Mouse (Mus musculus): ENCODE results near the gene Zfp65. TPM values are rescaled to one million over a fixed set of nuclear protein-coding genes. Genes with fewer than 3 reads are reported as not detected.
"Not testable (repeated sequence)": the region's sequence is repeated elsewhere in the genome, so short reads cannot be mapped to it uniquely, and the experiment has no call there.

Zfp65 gene
- polyA plus RNA-seq, 1 experiment from 2014 or later, result 4.3 TPM

GRCm38 (mm10) chr13:67729441-67729840 lies 468 bp upstream of the Zfp65 start:
- not testable (repeated sequence) for H3K4me1 ChIP-seq (replicated peaks; ENCODE audit: control insufficient read depth, insufficient read depth, low read length); H3K36me3 ChIP-seq (replicated peaks; ENCODE audit: control insufficient read depth, insufficient read depth); H3K9me3 ChIP-seq (ENCODE audit: control insufficient read depth, low read length); H3K27me3 ChIP-seq (ENCODE audit: control insufficient read depth, insufficient read depth, low read length); DNase-seq (ENCODE audit: low spot score); H3K27ac ChIP-seq
- ATAC-seq (ENCODE audit: low FRiP score), result peak; percentile 50
- H3K9ac ChIP-seq, result peak overlapping the region; percentile 64
- WGBS, result 54% methylated on average over 4 of the region's 4 CpGs
- H3K4me2 ChIP-seq (replicated peaks), result peak overlapping the region; percentile 70
- H3K4me3 ChIP-seq (replicated peaks; ENCODE audit: low read length), result peak overlapping the region; percentile 56

DNA sequence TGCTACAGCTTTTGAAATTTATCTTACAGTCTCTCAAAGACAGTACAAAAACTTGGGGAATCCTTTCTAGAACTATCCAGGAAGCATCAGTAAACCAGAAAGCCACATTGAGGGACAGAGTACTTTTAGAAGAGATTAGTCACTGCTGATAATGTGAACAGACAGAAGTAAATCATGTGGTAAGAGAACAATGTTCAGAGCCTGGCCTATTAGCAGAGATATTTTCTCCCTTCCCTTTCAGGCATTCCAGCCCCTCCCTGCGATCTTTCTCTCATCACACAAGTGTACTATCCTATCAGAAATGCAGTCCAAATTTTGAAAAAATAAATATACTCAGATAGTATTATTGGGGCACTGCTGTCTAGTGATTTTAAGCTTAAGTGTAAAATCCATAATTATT lies 867 bp downstream of the Zfp65 start:
- 88% methylated on average over 1 of the region's 1 CpGs for WGBS
- Histone ChIP-seq H3K4me1 (replicated peaks; ENCODE audit: control insufficient read depth, insufficient read depth, low read length) (peaks cover 8% of the 10 kb centered on the region; the same call in 1 of the 2 replicates), H3K9ac (peak overlapping the region; percentile 64)

GRCm38 (mm10) chr13:67725331-67725730 lies 3.6 kb downstream of the Zfp65 start:
- H3K9me3 ChIP-seq (ENCODE audit: control insufficient read depth, low read length); H3K27ac ChIP-seq; H3K27me3 ChIP-seq (ENCODE audit: control insufficient read depth, insufficient read depth, low read length); ATAC-seq (ENCODE audit: low FRiP score); H3K36me3 ChIP-seq (replicated peaks; ENCODE audit: control insufficient read depth, insufficient read depth); H3K4me3 ChIP-seq (replicated peaks; ENCODE audit: low read length); H3K9ac ChIP-seq; H3K4me2 ChIP-seq (replicated peaks): not testable (repeated sequence)
- 75% methylated on average over 2 of the region's 2 CpGs for WGBS
- peaks cover 11% of the 10 kb centered on the region; the same call in 1 of the 2 replicates for H3K4me1 ChIP-seq (replicated peaks; ENCODE audit: control insufficient read depth, insufficient read depth, low read length)
- DNase-seq (ENCODE audit: low spot score), result peak; percentile 42

More for the DNA sequence above, 867 bp downstream of the Zfp65 start:
- Histone ChIP-seq H3K4me3 (replicated peaks; ENCODE audit: low read length) (peak overlapping the region; percentile 56), H3K36me3 (replicated peaks; ENCODE audit: control insufficient read depth, insufficient read depth) (no peaks in the 10 kb centered on the region), H3K4me2 (replicated peaks) (peak overlapping the region; percentile 70), H3K27ac (no peak overlapping the region), H3K27me3 (ENCODE audit: control insufficient read depth, insufficient read depth, low read length) (no peaks in the 10 kb centered on the region), H3K9me3 (ENCODE audit: control insufficient read depth, low read length) (no peaks in the 10 kb centered on the region)
- DNase-seq (ENCODE audit: low spot score) (no peak), ATAC-seq (ENCODE audit: low FRiP score) (no peak)

DNA sequence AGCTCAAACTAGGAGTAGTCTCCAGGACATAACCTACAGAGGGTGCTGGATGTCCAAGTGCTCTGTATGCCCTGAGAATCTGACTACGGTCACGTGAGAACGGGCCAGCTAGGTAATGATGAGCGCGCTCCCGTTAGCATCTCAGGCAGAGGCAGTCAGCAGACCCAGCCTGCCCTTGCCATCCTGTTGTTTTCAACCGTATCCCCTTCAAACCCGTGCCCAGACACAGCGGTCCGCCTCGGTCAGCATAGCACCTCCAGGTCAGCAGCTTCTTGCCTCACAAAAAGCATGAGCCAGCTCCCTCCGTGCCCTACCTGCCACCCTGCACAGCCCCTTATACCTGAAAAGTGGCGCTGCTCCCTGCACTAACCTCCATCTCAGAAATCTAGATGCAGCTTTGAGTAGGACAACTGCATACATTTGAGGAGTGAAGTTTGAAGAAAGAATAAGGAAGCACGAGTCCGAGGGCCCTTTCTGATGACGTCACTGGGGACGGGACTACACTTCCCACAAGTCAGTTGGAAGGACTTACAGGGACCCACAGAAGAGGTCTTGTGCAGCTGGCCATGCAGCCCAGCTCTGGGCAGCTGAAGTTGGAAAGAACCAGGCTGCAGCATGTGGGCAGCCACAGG lies 5.0 kb downstream of the Zfp65 start:
- under 1% methylated on average over 17 of the region's 17 CpGs for WGBS
- H3K27me3 ChIP-seq (ENCODE audit: control insufficient read depth, insufficient read depth, low read length), result no peaks in the 10 kb centered on the region
- ATAC-seq (ENCODE audit: low FRiP score), result peak; percentile 96

DNA sequence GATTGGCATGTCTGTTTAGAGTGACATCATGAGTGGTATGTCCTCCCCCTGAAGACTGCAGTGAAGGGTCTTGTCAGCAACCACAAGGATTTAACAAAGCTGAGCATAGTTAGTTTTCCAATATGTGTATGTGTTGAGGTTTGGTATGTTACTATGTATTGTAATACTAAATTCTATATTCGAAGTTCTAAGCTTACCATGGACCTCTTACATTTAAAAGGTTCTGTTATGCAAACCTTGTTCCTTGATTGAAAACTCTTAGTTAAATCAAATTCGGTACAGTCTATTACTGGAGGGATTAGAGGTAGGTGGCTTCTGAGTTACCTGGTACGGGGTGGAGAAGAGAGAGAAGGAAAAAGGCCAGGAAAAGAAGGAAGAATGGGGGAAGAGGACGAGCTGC lies 42.0 kb downstream of the Zfp65 start, which contains the start of gene Zfp738:
Gene Zfp738 (minus strand): TSS at position 101 of the 400 bp plus-strand sequence.
- H3K9ac ChIP-seq, result no peak within 1 kb of the TSS
- ATAC-seq (ENCODE audit: low FRiP score), result no peak
- DNase-seq (ENCODE audit: low spot score), result no peak
- WGBS, result 83% methylated on average over 4 of the region's 4 CpGs
- H3K27me3 ChIP-seq (ENCODE audit: control insufficient read depth, insufficient read depth, low read length), result no peaks in the 10 kb centered on the region
- no peak within 1 kb of the TSS for H3K27ac ChIP-seq
- no peaks in the 10 kb centered on the region for H3K9me3 ChIP-seq (ENCODE audit: control insufficient read depth, low read length)
- 0 out of 2 replicates have a peak, but pooled peaks cover 6% of the 10 kb centered on the region for H3K4me1 ChIP-seq (replicated peaks; ENCODE audit: control insufficient read depth, insufficient read depth, low read length)
- H3K4me3 ChIP-seq (replicated peaks; ENCODE audit: low read length), result no peak within 1 kb of the TSS
- H3K4me2 ChIP-seq (replicated peaks), result no peak within 1 kb of the TSS
- H3K36me3 ChIP-seq (replicated peaks; ENCODE audit: control insufficient read depth, insufficient read depth), result no peaks in the 10 kb centered on the region

More for the DNA sequence above, 5.0 kb downstream of the Zfp65 start:
- DNase-seq (ENCODE audit: low spot score), result peak; percentile 93
- H3K4me2 ChIP-seq (replicated peaks), result peak overlapping the region; percentile 68
- no peaks in the 10 kb centered on the region for H3K9me3 ChIP-seq (ENCODE audit: control insufficient read depth, low read length)
- peak overlapping the region; percentile 70 for H3K9ac ChIP-seq
- H3K36me3 ChIP-seq (replicated peaks; ENCODE audit: control insufficient read depth, insufficient read depth), result no peaks in the 10 kb centered on the region
- H3K4me3 ChIP-seq (replicated peaks; ENCODE audit: low read length), result peak overlapping the region; percentile 63
- H3K4me1 ChIP-seq (replicated peaks; ENCODE audit: control insufficient read depth, insufficient read depth, low read length), result peaks cover 11% of the 10 kb centered on the region; the same call in 1 of the 2 replicates
- peak overlapping the region; percentile 50 for H3K27ac ChIP-seq

- peak overlapping the region; percentile 78 for H3K9ac ChIP-seq
- H3K36me3 ChIP-seq (replicated peaks; ENCODE audit: control insufficient read depth, insufficient read depth); H3K9me3 ChIP-seq (ENCODE audit: control insufficient read depth, low read length); DNase-seq (ENCODE audit: low spot score); ATAC-seq (ENCODE audit: low FRiP score); H3K27me3 ChIP-seq (ENCODE audit: control insufficient read depth, insufficient read depth, low read length); H3K4me1 ChIP-seq (replicated peaks; ENCODE audit: control insufficient read depth, insufficient read depth, low read length); H3K27ac ChIP-seq: not testable (repeated sequence)
- peak overlapping the region; percentile 77 for H3K4me2 ChIP-seq (replicated peaks)
- 78% methylated on average over 2 of the region's 2 CpGs for WGBS
- peak overlapping the region; percentile 53 for H3K4me3 ChIP-seq (replicated peaks; ENCODE audit: low read length)
Measured at GRCm38 (mm10) chr13:67683841-67684240, 45.1 kb downstream of the Zfp65 start.

GRCm38 (mm10) chr13:67682959-67683735 lies 45.8 kb downstream of the Zfp65 start:
- 19% methylated on average over 16 of the region's 16 CpGs for WGBS
- Histone ChIP-seq H3K9ac (peak overlapping the region; percentile 78), H3K4me2 (replicated peaks) (peak overlapping the region; percentile 77), H3K27ac (0 out of 2 replicates have a peak overlapping the region, but pooled peaks have one; percentile 21), H3K4me3 (replicated peaks; ENCODE audit: low read length) (peak overlapping the region; percentile 53)
- H3K27me3 ChIP-seq (ENCODE audit: control insufficient read depth, insufficient read depth, low read length); H3K4me1 ChIP-seq (replicated peaks; ENCODE audit: control insufficient read depth, insufficient read depth, low read length); H3K9me3 ChIP-seq (ENCODE audit: control insufficient read depth, low read length); H3K36me3 ChIP-seq (replicated peaks; ENCODE audit: control insufficient read depth, insufficient read depth): not testable (repeated sequence)
- ATAC-seq (ENCODE audit: low FRiP score) (peak; percentile 100), DNase-seq (ENCODE audit: low spot score) (peak; percentile 86)

DNA sequence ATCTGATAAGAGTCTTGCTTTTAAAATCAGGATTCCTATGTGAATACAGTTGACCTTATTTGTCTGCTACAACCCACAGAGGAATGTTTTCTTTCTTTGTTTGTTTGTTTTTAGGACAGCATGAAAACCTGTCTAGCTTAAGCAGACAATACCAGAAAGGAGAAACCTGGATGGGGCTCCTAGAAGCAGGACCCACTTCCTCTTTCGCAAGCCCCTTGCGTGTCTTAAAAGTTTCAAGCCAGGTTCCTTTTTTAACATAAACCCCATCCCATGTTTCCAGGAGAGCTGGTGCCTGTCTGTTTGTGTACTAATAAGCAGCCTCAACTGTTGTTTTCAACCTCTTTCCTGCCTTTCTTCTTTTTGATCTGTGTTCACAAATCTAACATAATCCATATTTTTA lies 54.1 kb downstream of the Zfp65 start:
- WGBS, result 90% methylated on average over 2 of the region's 2 CpGs

More for the DNA sequence above, 54.1 kb downstream of the Zfp65 start:
- no peak overlapping the region for H3K4me2 ChIP-seq (replicated peaks)
- H3K4me1 ChIP-seq (replicated peaks; ENCODE audit: control insufficient read depth, insufficient read depth, low read length), result no peaks in the 10 kb centered on the region
- peaks cover 20% of the 10 kb centered on the region for H3K36me3 ChIP-seq (replicated peaks; ENCODE audit: control insufficient read depth, insufficient read depth)
- H3K27me3 ChIP-seq (ENCODE audit: control insufficient read depth, insufficient read depth, low read length), result no peaks in the 10 kb centered on the region
- no peak overlapping the region for H3K4me3 ChIP-seq (replicated peaks; ENCODE audit: low read length)
- H3K27ac ChIP-seq, result no peak overlapping the region
- ATAC-seq (ENCODE audit: low FRiP score), result no peak
- no peak overlapping the region for H3K9ac ChIP-seq
- DNase-seq (ENCODE audit: low spot score), result no peak
- no peaks in the 10 kb centered on the region for H3K9me3 ChIP-seq (ENCODE audit: control insufficient read depth, low read length)

Data from hindbrain, embryonic 14.5 days (tissue).